Mouse (Mus musculus) ES-Bruce4 (cell line): ENCODE measurements around the gene Nek11.

Experiments
- CTCF ChIP-seq: IDR thresholded peaks from one replicate; pipeline ENCODE4 v1.8.1; 2011; ENCODE audit warnings: low read depth, low read length
- EP300 ChIP-seq: IDR thresholded peaks from 2 replicates; pipeline ENCODE4 v1.6.1; 2011; ENCODE audit warnings: low read depth, low read length; ENCODE audit not compliant: insufficient read depth
- POLR2A ChIP-seq: IDR thresholded peaks from one replicate; pipeline ENCODE4 v1.8.1; 2011; ENCODE audit warnings: low read length; ENCODE audit not compliant: insufficient read depth

- TF ChIP-seq POLR2A (no peak), CTCF (no peak), EP300 (no peak)
These were observed 265.0 kb downstream of the Nek11 start for GRCm38 (mm10) chr9:105130331-105130730.
